ENCODE assay signal across 30 mouse cellular contexts in genomic region chr8:86604676-86605075, GRCm38 (mm10). TPM values are rescaled to one million over a fixed set of nuclear protein-coding genes. Genes with fewer than 3 reads are reported as not detected.
"Had no signal": no experiment of that assay in that cellular context is flagged by ENCODE, and none has a peak within 500 bp of the region (broad histone marks: within the 10 kb centered on the region; RNA-seq: fewer than 3 reads in every experiment).

No protein-coding gene starts in this region.

- H3K9ac ChIP-seq: embryonic facial prominence, embryonic 12.5 days; embryonic facial prominence, embryonic 13.5 days; embryonic facial prominence, embryonic 15.5 days; forebrain, embryonic 12.5 days; forebrain, embryonic 13.5 days; forebrain, embryonic 15.5 days; forebrain, postnatal 0 days had no signal

- H3K9me3 ChIP-seq: embryonic facial prominence, embryonic 10.5 days; embryonic facial prominence, embryonic 12.5 days; embryonic facial prominence, embryonic 13.5 days; embryonic facial prominence, embryonic 15.5 days; forebrain, embryonic 10.5 days; forebrain, embryonic 12.5 days; forebrain, embryonic 13.5 days; forebrain, embryonic 15.5 days had no signal

- H3K4me1 ChIP-seq: embryonic facial prominence, embryonic 12.5 days; embryonic facial prominence, embryonic 13.5 days; embryonic facial prominence, embryonic 15.5 days; forebrain, embryonic 10.5 days; forebrain, embryonic 12.5 days; forebrain, embryonic 13.5 days; forebrain, embryonic 15.5 days had no signal

- H3K27ac ChIP-seq: embryonic facial prominence, embryonic 10.5 days; embryonic facial prominence, embryonic 12.5 days; embryonic facial prominence, embryonic 13.5 days; embryonic facial prominence, embryonic 15.5 days; forebrain, embryonic 10.5 days; forebrain, embryonic 12.5 days; forebrain, embryonic 13.5 days; forebrain, embryonic 15.5 days; gastrocnemius, adult 2 months; heart, adult 2 months had no signal

- H3K4me3 ChIP-seq: embryonic facial prominence, embryonic 10.5 days; embryonic facial prominence, embryonic 12.5 days; embryonic facial prominence, embryonic 13.5 days; embryonic facial prominence, embryonic 15.5 days; erythroblast, embryonic 14.5 days; forebrain, embryonic 10.5 days; forebrain, embryonic 12.5 days; forebrain, embryonic 13.5 days; forebrain, embryonic 15.5 days; gastrocnemius, adult 2 months; heart, adult 2 months had no signal

- H3K4me2 ChIP-seq: embryonic facial prominence, embryonic 12.5 days; embryonic facial prominence, embryonic 13.5 days; embryonic facial prominence, embryonic 15.5 days; forebrain, embryonic 12.5 days; forebrain, embryonic 13.5 days; forebrain, embryonic 15.5 days had no signal

- ATAC-seq: forebrain, embryonic 13.5 days; forebrain, embryonic 14.5 days; forebrain, embryonic 15.5 days; forebrain, embryonic 16.5 days; forebrain, postnatal 0 days had no signal

- H3K27me3 ChIP-seq: embryonic facial prominence, embryonic 12.5 days; embryonic facial prominence, embryonic 13.5 days; embryonic facial prominence, embryonic 15.5 days; forebrain, embryonic 12.5 days; forebrain, embryonic 13.5 days; forebrain, embryonic 15.5 days had no signal

- H3K36me3 ChIP-seq: embryonic facial prominence, embryonic 10.5 days; embryonic facial prominence, embryonic 12.5 days; embryonic facial prominence, embryonic 13.5 days; embryonic facial prominence, embryonic 15.5 days; forebrain, embryonic 10.5 days; forebrain, embryonic 12.5 days; forebrain, embryonic 15.5 days had no signal

- DNase-seq: cerebellum, adult 8-10 months; cerebellum, adult 9-10 months; cerebellum, adult 9-11 months; cerebellum, postnatal 10 days; cerebellum, postnatal 14 days; cerebellum, postnatal 25 days; cerebellum, postnatal 36 days; embryo, embryonic 11 days; forebrain, postnatal 0 days; gastrocnemius, adult 2 months; gastrocnemius, postnatal 10 days; gastrocnemius, postnatal 14 days; gastrocnemius, postnatal 25 days; gastrocnemius, postnatal 36 days; heart, adult 18-20 months; heart, adult 2 months had no signal

RNA-seq across cellular contexts. Expression of gene Abcc12, which starts 24.2 kb away (rescaled TPM):
- total RNA-seq: gastrocnemius, adult 2 months; granulocyte monocyte progenitor cell, adult 5-6 weeks; heart, adult 2 months; heart, adult 8-10 months had no signal
- polyA plus RNA-seq: embryonic facial prominence, embryonic 10.5 days; embryonic facial prominence, embryonic 11.5 days; erythroblast, embryonic 14.5 days; forebrain, embryonic 10.5 days; forebrain, embryonic 12.5 days had no signal
